In genomic region chr19:31891001-31891893, GRCm38 (mm10) we compare ENCODE assay signal across 24 mouse cellular contexts. TPM values are rescaled to one million over a fixed set of nuclear protein-coding genes. Genes with fewer than 3 reads are reported as not detected.
"Had no signal": no experiment of that assay in that cellular context is flagged by ENCODE, and none has a peak within 500 bp of the region (broad histone marks: within the 10 kb centered on the region; RNA-seq: fewer than 3 reads in every experiment).

No protein-coding gene starts in this region.

- H3K4me2 ChIP-seq: lung, embryonic 15.5 days; midbrain, embryonic 12.5 days; neural tube, embryonic 13.5 days; neural tube, embryonic 15.5 days had no signal

- H3K4me1 ChIP-seq: lung, embryonic 15.5 days; midbrain, embryonic 10.5 days; midbrain, embryonic 12.5 days; neural tube, embryonic 13.5 days had no signal

- H3K9me3 ChIP-seq: lung, embryonic 15.5 days; midbrain, embryonic 10.5 days; midbrain, embryonic 12.5 days; neural tube, embryonic 13.5 days; neural tube, embryonic 15.5 days had no signal

- H3K36me3 ChIP-seq: lung, embryonic 15.5 days; midbrain, embryonic 10.5 days; midbrain, embryonic 12.5 days; neural tube, embryonic 13.5 days; neural tube, embryonic 15.5 days had no signal

- DNase-seq: liver, postnatal 0 days; lung, adult 2 months; lung, postnatal 14 days; lung, postnatal 36 days; midbrain, embryonic 14.5 days; right cerebral cortex, postnatal 14 days; spleen, adult 18-20 months; thymus, adult 18-20 months; thymus, postnatal 14 days; thymus, postnatal 36 days had no signal

- H3K27me3 ChIP-seq: lung, embryonic 15.5 days; midbrain, embryonic 12.5 days; neural tube, embryonic 13.5 days; neural tube, embryonic 15.5 days had no signal

- ATAC-seq: liver, postnatal 0 days; lung, postnatal 0 days; midbrain, embryonic 16.5 days had no signal

- H3K27ac ChIP-seq: lung, embryonic 15.5 days; macrophage; midbrain, embryonic 10.5 days; midbrain, embryonic 12.5 days; neural tube, embryonic 13.5 days; neural tube, embryonic 15.5 days had no signal

- H3K9ac ChIP-seq: liver, postnatal 0 days; lung, embryonic 15.5 days; midbrain, embryonic 12.5 days; neural tube, embryonic 13.5 days; neural tube, embryonic 15.5 days had no signal

- H3K4me3 ChIP-seq: lung, embryonic 15.5 days; midbrain, embryonic 10.5 days; midbrain, embryonic 12.5 days; myocyte; neural tube, embryonic 13.5 days; neural tube, embryonic 15.5 days had no signal

RNA-seq across cellular contexts. Expression of gene A1cf, which starts 22.7 kb away (rescaled TPM):
- total RNA-seq: megakaryocyte progenitor cell, adult 5-6 weeks; megakaryocyte-erythroid progenitor cell, adult 5-6 weeks had no signal
- polyA plus RNA-seq: lung, adult 2 months; lung, embryonic 15.5 days; lung, postnatal 0 days; macrophage; midbrain, embryonic 10.5 days; midbrain, embryonic 12.5 days; midbrain, embryonic 14.5 days; midbrain, embryonic 16.5 days; myocyte; neural tube, embryonic 11.5 days; neural tube, embryonic 13.5 days; neural tube, embryonic 15.5 days; stomach, embryonic 14.5 days; thymus, postnatal 0 days had no signal
